Mouse (Mus musculus): ENCODE measurements around the gene Slc5a6. TPM values are rescaled to one million over a fixed set of nuclear protein-coding genes. Genes with fewer than 3 reads are reported as not detected.
"Not testable (repeated sequence)": the region's sequence is repeated elsewhere in the genome, so short reads cannot be mapped to it uniquely, and the experiment has no call there.

The Slc5a6 gene
- polyA plus RNA-seq, 1 experiment from 2014 or later = 7.9 TPM

DNA sequence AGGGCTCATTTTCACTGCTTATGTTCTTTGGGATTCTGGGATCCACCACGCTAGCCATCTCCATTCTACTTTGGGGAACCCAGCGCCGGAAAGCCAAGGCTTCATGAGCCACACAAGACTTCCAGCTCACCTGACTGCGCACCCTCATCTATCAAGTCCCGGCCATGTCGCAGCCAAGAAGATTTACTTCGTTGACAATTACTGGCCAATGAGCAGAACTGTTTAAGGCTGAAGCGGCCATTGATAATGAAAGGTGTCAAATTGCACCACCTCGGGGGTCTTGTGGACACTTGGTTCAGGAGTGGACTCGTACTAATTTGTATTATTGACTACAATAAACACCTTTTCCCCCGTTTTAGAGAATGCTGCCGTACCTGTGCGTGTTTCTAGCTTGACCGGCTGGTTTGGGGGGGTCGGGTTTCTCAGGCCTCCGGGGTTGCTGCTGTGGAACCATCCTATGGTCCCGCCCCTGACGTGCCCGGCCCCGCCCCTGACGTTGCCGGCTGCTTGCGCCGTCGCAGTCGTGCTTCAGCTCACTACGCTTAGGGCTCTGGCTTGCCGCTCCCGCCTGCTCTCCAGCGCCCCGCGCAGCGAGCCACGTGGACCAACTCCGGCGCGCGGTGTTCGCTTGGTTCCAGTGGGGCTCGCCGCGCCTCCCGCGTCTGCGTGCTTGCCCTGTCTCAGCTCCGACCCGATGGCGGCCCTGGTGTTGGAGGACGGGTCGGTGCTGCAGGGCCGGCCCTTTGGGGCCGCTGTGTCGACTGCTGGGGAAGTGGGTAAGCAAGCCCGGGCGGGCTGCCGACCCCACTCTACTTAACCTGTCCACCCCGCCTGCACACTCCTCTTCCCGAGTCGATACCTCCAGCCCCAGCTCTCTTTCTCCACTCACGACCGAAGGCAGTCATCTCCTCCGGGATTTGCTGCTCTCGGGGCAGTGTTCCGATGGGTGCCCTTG lies 5.8 kb upstream of the Slc5a6 start, which contains the start of gene Cad:
Cad (plus strand) TSS at position 520 of the 955 bp plus-strand sequence.
- H3K36me3 ChIP-seq = peaks cover 35% of the 10 kb centered on the region
- peak within 1 kb of the TSS; percentile 89 for H3K4me2 ChIP-seq
- peak within 1 kb of the TSS; percentile 74 for H3K27ac ChIP-seq (ENCODE audit: poor library complexity, severe bottlenecking)
- peak; percentile 97 for ATAC-seq (ENCODE audit: insufficient number of reproducible peaks, low FRiP score)
- peak within 1 kb of the TSS; percentile 72 for H3K4me3 ChIP-seq
- no peaks in the 10 kb centered on the region for H3K27me3 ChIP-seq (replicated peaks)
- WGBS = under 1% methylated on average over 64 of the region's 64 CpGs
- H3K4me1 ChIP-seq (replicated peaks) = peaks cover 8% of the 10 kb centered on the region
- no peaks in the 10 kb centered on the region for H3K9me3 ChIP-seq (replicated peaks)
- peak within 1 kb of the TSS; percentile 88 for H3K9ac ChIP-seq

DNA sequence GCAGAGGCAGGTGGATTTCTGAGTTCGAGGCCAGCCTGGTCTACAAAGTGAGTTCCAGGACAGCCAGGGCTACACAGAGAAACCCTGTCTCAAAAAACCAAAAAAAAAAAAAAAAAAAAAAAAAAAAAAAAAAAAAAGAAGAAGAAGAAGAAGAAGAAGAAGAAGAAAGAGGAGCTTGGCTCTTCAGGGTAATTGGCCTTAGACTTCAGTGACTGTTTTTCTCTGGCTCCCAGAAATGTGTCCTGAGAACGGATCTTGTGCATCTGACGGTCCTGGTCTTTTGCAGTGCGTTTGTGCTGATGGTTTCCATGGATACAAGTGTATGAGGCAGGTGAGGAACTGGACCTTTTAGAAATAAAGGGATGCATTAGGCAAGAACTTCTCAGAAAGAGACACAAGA lies 5.0 kb upstream of the Slc5a6 start:
- H3K27me3 ChIP-seq (replicated peaks); ATAC-seq (ENCODE audit: insufficient number of reproducible peaks, low FRiP score); H3K9me3 ChIP-seq (replicated peaks); H3K4me1 ChIP-seq (replicated peaks): not testable (repeated sequence)
- Histone ChIP-seq H3K4me2 (peak overlapping the region; percentile 89), H3K36me3 (peaks cover 27% of the 10 kb centered on the region), H3K9ac (peak overlapping the region; percentile 88; the same call in 1 of the 2 replicates), H3K4me3 (peak overlapping the region; percentile 72), H3K27ac (ENCODE audit: poor library complexity, severe bottlenecking) (peak overlapping the region; percentile 58; the same call in 1 of the 2 replicates)
- 66% methylated on average over 4 of the region's 4 CpGs for WGBS

DNA sequence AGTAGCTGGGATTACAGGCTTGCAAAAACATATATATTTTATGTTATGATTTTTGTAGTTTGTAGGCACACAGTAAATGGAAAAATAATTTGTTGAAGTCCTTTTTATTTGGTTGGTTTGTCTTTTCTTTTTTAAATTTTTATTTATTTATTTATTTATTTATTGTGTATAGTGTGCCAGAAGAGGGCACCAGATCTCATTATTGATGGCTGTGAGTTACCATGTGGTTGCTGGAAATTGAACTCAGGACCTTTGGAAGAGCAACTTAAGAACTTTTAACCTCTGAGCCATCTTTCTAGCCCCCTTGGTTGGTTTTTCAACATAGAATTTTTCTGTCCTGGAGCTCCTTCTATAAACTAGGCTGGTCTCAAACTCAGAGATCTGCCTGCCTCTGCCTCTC lies 1.7 kb upstream of the Slc5a6 start:
- ATAC-seq (ENCODE audit: insufficient number of reproducible peaks, low FRiP score) = no peak
- Histone ChIP-seq H3K9ac (no peak overlapping the region), H3K27me3 (replicated peaks) (no peaks in the 10 kb centered on the region), H3K36me3 (peaks cover 13% of the 10 kb centered on the region; the same call in 1 of the 2 replicates), H3K4me1 (replicated peaks) (peaks cover 11% of the 10 kb centered on the region), H3K4me2 (no peak overlapping the region), H3K27ac (ENCODE audit: poor library complexity, severe bottlenecking) (no peak overlapping the region), H3K4me3 (no peak overlapping the region), H3K9me3 (replicated peaks) (no peaks in the 10 kb centered on the region)

DNA sequence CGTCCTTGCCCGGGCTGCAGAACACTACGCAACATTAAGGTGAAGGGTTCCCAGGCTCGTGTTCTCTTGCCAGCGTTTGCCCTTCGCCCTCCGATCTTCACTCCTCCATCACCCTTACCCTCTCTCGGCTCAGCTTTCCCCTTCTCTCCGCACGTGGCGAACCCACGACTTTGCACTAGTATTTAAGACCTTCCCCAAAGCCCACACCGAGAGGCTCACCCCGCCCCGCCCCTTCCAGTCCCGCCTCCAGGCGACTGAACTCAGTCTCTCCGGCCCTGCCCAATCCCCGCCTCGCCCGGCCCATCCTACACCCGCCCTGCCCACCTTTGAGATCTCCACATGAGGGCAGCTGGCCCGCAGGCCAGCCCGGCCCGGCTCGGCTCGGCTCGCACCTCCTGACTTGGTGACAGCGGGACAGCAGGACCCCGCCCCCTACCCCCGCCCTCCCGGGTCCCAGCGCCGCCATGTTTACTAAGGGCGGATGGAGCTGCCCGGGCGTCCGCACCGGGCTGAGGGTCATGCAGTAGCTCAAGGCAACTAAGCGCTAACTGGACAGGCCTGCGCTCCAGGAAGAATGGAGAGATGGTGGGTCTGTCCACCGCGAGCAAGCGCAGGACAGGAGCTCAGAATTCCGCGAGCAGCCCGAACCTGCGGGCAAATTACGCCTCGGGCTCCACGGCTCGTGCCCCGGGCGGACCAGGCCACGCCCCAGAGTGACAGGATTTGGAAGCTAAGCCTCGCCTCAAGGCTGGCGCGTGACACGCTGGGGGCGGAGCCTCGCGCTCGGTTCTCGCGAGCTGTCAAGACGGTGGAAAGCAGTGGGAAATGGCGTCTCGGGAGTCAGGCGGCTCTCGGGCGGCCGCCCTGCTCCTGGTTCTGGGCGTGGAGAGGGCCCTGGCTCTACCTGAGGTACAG lies 619 bp downstream of the Slc5a6 start, which contains the start of gene Atraid:
Atraid (plus strand) TSS at position 465 of the 915 bp plus-strand sequence.
- no peaks in the 10 kb centered on the region for H3K27me3 ChIP-seq (replicated peaks)
- peak within 1 kb of the TSS; percentile 80 for H3K4me2 ChIP-seq
- H3K27ac ChIP-seq (ENCODE audit: poor library complexity, severe bottlenecking) = peak within 1 kb of the TSS; percentile 96
- peak within 1 kb of the TSS; percentile 62 for H3K4me3 ChIP-seq
- ATAC-seq (ENCODE audit: insufficient number of reproducible peaks, low FRiP score) = peak; percentile 97
- peak within 1 kb of the TSS; percentile 85 for H3K9ac ChIP-seq
- H3K4me1 ChIP-seq (replicated peaks) = peaks cover 5% of the 10 kb centered on the region
- peaks cover 22% of the 10 kb centered on the region for H3K36me3 ChIP-seq
- under 1% methylated on average over 73 of the region's 73 CpGs for WGBS
- H3K9me3 ChIP-seq (replicated peaks) = no peaks in the 10 kb centered on the region

DNA sequence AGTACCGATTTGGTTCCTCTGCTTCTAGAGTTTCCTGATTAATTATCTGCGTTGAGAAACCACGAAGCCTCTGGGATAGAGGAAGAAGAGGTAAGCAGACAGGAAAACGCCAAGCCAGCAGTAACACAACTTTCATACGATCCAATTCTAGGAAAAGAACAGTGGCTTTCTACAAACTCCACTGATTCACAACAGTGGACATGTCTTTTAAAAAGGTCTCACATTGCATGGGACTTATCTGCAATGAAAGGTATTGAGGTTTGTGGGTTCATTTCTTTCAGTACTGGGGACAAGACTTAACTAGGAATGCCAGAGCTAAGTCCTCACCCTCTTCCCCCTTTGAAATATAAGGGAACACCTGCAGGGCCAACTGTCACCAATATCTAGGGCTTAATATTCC lies 1.6 kb downstream of the Slc5a6 start:
- Histone ChIP-seq H3K27me3 (replicated peaks) (no peaks in the 10 kb centered on the region), H3K27ac (ENCODE audit: poor library complexity, severe bottlenecking) (no peak overlapping the region), H3K9ac (0 out of 2 replicates have a peak overlapping the region, but pooled peaks have one; percentile 85), H3K9me3 (replicated peaks) (no peaks in the 10 kb centered on the region), H3K36me3 (peaks cover 24% of the 10 kb centered on the region), H3K4me3 (peak overlapping the region; percentile 62), H3K4me1 (replicated peaks) (peaks cover 5% of the 10 kb centered on the region), H3K4me2 (peak overlapping the region; percentile 80)
- no peak for ATAC-seq (ENCODE audit: insufficient number of reproducible peaks, low FRiP score)
- WGBS = 74% methylated on average over 5 of the region's 5 CpGs

DNA sequence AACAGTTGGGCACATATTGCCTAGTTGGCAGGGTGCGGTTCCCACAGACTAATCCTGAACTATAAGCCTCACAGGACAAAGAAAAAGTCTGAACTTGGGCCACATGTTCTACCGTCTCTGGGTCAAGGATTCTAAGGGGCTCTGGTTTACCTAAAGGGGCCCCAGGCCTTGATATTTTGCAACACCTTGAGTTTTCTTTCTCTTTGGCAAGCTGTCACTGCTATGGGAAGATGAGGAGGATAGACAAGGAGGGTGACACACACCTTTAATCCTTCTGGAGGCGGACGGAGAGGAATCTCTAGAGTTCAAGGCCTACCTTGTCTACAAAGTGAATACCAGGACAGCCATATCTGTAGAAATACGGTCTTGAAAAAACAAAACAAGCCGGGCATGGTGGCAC lies 2.3 kb downstream of the Slc5a6 start:
- peaks cover 30% of the 10 kb centered on the region for H3K36me3 ChIP-seq
- H3K4me3 ChIP-seq = no peak overlapping the region
- no peak overlapping the region for H3K9ac ChIP-seq
- H3K27me3 ChIP-seq (replicated peaks) = no peaks in the 10 kb centered on the region
- WGBS = 85% methylated on average over 6 of the region's 6 CpGs
- no peaks in the 10 kb centered on the region for H3K9me3 ChIP-seq (replicated peaks)
- H3K27ac ChIP-seq (ENCODE audit: poor library complexity, severe bottlenecking) = no peak overlapping the region
- peaks cover 5% of the 10 kb centered on the region for H3K4me1 ChIP-seq (replicated peaks)
- H3K4me2 ChIP-seq = no peak overlapping the region
- ATAC-seq (ENCODE audit: insufficient number of reproducible peaks, low FRiP score) = no peak

DNA sequence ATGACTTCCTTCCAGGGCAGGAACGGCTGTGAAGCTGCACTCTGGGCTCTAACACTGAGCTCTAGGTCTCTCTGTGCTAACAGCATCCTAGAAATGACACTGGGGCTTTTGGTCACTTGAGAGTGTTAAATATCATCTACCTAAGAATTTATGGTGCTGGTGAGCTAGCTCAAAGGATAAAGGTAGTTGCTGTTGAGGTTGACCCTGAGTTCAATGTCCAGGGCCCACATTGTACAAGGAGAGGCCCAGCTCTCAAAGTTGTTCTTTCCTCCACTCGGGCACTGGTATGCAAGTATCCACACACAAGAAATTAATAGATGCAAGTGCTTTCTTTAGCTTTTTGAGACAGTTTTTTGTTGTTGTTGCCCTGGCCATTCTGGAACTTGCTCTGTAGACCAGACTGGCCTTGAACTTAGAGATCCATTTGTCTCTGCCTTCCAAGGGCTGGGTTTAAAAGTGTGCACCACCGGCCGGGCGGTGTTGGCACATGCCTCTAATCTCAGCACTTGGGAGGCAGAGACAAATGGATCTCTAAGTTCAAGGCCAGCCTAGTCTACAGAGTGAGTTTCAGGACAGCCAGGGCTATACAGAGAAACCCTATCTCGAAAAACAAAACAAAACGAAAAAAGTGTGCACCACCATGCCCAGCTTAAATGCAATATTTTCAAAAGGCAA lies 10.4 kb downstream of the Slc5a6 start:
- H3K4me3 ChIP-seq = no peak overlapping the region
- H3K9me3 ChIP-seq (replicated peaks) = no peaks in the 10 kb centered on the region
- WGBS = 82% methylated on average over 7 of the region's 7 CpGs
- H3K9ac ChIP-seq = no peak overlapping the region
- H3K27me3 ChIP-seq (replicated peaks) = no peaks in the 10 kb centered on the region
- H3K4me2 ChIP-seq = no peak overlapping the region
- H3K27ac ChIP-seq (ENCODE audit: poor library complexity, severe bottlenecking) = no peak overlapping the region
- no peak for ATAC-seq (ENCODE audit: insufficient number of reproducible peaks, low FRiP score)
- peaks cover 66% of the 10 kb centered on the region for H3K36me3 ChIP-seq
- H3K4me1 ChIP-seq (replicated peaks) = peaks cover 15% of the 10 kb centered on the region

DNA sequence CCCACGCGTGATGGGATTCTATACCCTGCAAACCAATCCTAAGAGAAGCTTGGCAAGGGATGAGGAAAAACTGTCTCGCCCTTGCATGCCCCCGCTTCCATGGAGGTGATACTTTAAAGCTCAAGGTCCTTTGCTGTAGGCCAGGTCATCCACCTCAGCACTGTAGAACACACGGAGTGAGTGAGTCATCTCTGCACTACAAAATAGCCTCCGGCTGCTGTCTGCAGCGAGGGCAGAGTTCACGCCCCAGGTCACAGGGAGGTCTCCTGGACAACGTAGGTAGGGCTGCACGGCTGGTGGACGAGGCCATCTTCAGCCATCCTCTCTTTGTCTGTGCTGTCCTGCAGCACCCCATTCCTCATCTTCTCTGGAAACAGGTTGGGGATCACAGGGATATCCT lies 12.2 kb downstream of the Slc5a6 start:
- not testable (repeated sequence) for H3K9me3 ChIP-seq (replicated peaks); H3K9ac ChIP-seq; H3K4me2 ChIP-seq; ATAC-seq (ENCODE audit: insufficient number of reproducible peaks, low FRiP score); H3K27me3 ChIP-seq (replicated peaks); H3K4me3 ChIP-seq; H3K27ac ChIP-seq (ENCODE audit: poor library complexity, severe bottlenecking)
- peaks cover 15% of the 10 kb centered on the region for H3K4me1 ChIP-seq (replicated peaks)
- H3K36me3 ChIP-seq = peaks cover 50% of the 10 kb centered on the region
- WGBS = 75% methylated on average over 11 of the region's 11 CpGs

DNA sequence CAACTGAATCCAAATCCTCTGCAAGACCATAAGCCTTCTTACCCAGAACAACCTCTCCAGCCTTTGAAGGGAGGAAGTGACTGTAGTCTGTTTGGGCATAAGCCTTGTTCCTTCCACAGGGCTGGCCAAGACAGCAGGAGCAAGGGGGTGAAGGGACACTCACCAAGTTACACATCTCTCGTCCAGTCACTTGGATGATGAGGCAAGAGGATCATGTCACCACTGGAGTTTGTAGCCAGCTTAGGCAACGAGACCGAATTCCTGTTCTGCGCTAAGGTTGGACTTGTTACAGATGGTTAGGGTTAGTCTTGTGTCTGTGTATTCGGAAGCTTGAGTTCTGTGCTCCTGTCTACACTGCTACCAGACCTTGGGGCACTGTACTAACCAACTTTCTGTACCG lies 14.1 kb downstream of the Slc5a6 start:
- Histone ChIP-seq H3K4me3 (no peak overlapping the region), H3K4me1 (replicated peaks) (peaks cover 15% of the 10 kb centered on the region), H3K9ac (no peak overlapping the region), H3K27ac (ENCODE audit: poor library complexity, severe bottlenecking) (no peak overlapping the region), H3K9me3 (replicated peaks) (no peaks in the 10 kb centered on the region), H3K36me3 (peaks cover 36% of the 10 kb centered on the region), H3K27me3 (replicated peaks) (no peaks in the 10 kb centered on the region), H3K4me2 (no peak overlapping the region)
- WGBS = 86% methylated on average over 6 of the region's 6 CpGs
- no peak for ATAC-seq (ENCODE audit: insufficient number of reproducible peaks, low FRiP score)

DNA sequence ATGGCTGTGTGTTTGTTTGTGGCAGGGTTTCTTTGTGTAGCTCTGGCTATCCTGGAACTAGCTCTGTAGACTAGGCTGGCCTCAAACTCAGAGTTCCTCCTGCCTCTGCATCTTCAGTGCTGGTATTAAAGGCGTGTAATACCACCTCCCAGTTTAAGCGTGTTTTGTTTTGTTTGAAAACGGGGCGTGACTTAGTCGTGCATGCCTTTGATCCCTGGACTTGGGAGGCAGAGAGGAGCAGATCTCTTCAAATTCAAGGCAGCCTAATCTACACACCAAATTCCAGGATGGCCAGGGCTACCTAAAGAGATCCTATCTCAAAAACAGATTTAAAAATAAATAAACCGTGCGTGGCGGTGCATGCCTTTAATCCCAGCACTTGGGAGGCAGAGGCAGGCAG lies 17.2 kb downstream of the Slc5a6 start:
- Histone ChIP-seq H3K27me3 (replicated peaks) (no peaks in the 10 kb centered on the region), H3K4me3 (no peak overlapping the region), H3K4me2 (no peak overlapping the region), H3K9me3 (replicated peaks) (no peaks in the 10 kb centered on the region), H3K9ac (no peak overlapping the region), H3K36me3 (peaks cover 6% of the 10 kb centered on the region; the same call in 1 of the 2 replicates), H3K27ac (ENCODE audit: poor library complexity, severe bottlenecking) (no peak overlapping the region), H3K4me1 (replicated peaks) (peaks cover 12% of the 10 kb centered on the region)
- ATAC-seq (ENCODE audit: insufficient number of reproducible peaks, low FRiP score) = no peak
- WGBS = 79% methylated on average over 8 of the region's 8 CpGs
